ENCODE assay signal across 8 mouse cellular contexts in genomic region chr1:57436408-57436807, GRCm38 (mm10). TPM values are rescaled to one million over a fixed set of nuclear protein-coding genes. Genes with fewer than 3 reads are reported as not detected.
DNase-seq lines count a peak whose midpoint lies in the region; ATAC-seq and TF ChIP-seq lines count a peak whose summit lies in the region.

No protein-coding gene starts in this region.

- no peak for TF ChIP-seq POLR2A in thymus, adult 2 months (IDR thresholded peaks at IDR 0.05; ENCODE audit: control insufficient read depth, extremely low read depth, insufficient read depth, low read length, poor library complexity)

- H3K4me2 ChIP-seq in forebrain, embryonic 12.5 days = peak overlapping the region; percentile 30; the same call in 1 of the 2 replicates
- H3K4me2 ChIP-seq in forebrain, embryonic 11.5 days (ENCODE audit: low read depth, low read length, severe bottlenecking) = no peak overlapping the region

- H3K9me3 ChIP-seq in forebrain, embryonic 12.5 days = no peaks in the 10 kb centered on the region
- H3K9me3 ChIP-seq in forebrain, embryonic 11.5 days (ENCODE audit: control insufficient read depth, low read length) = no peaks in the 10 kb centered on the region

- H3K4me1 ChIP-seq in forebrain, embryonic 12.5 days = peaks cover 5% of the 10 kb centered on the region; the same call in 1 of the 2 replicates
- 0 out of 2 replicates have a peak, but pooled peaks cover 4% of the 10 kb centered on the region for H3K4me1 ChIP-seq in forebrain, embryonic 11.5 days (replicated peaks; ENCODE audit: control insufficient read depth, insufficient read depth, low read length)
- peaks cover 2% of the 10 kb centered on the region; the same call in 1 of the 2 replicates for H3K4me1 ChIP-seq in thymus, adult 2 months (replicated peaks; ENCODE audit: control insufficient read depth, insufficient read depth, low read length)

- no peaks in the 10 kb centered on the region for H3K36me3 ChIP-seq in forebrain, embryonic 12.5 days (replicated peaks)
- no peaks in the 10 kb centered on the region for H3K36me3 ChIP-seq in forebrain, embryonic 11.5 days (ENCODE audit: control insufficient read depth, insufficient read depth, low read length)
- H3K36me3 ChIP-seq in thymus, adult 2 months (ENCODE audit: control insufficient read depth, insufficient read depth, low read length) = no peaks in the 10 kb centered on the region

- no peak overlapping the region for H3K9ac ChIP-seq in forebrain, embryonic 12.5 days
- no peak overlapping the region for H3K9ac ChIP-seq in forebrain, embryonic 11.5 days (ENCODE audit: low read length)

- H3K4me3 ChIP-seq in forebrain, embryonic 12.5 days (replicated peaks) = no peak overlapping the region
- no peak overlapping the region for H3K4me3 ChIP-seq in forebrain, embryonic 11.5 days (ENCODE audit: low read depth, low read length)
- H3K4me3 ChIP-seq in thymus, adult 2 months (ENCODE audit: control insufficient read depth, insufficient read depth, low read length) = no peak overlapping the region

- no peak for ATAC-seq in forebrain, embryonic 12.5 days (ENCODE audit: low FRiP score)
- no peak for ATAC-seq in forebrain, embryonic 11.5 days (replicated peaks; ENCODE audit: low FRiP score)

- H3K27me3 ChIP-seq in forebrain, embryonic 12.5 days = no peaks in the 10 kb centered on the region
- no peaks in the 10 kb centered on the region for H3K27me3 ChIP-seq in forebrain, embryonic 11.5 days (ENCODE audit: control insufficient read depth, insufficient read depth, low read length)
- H3K27me3 ChIP-seq in thymus, adult 2 months (ENCODE audit: control insufficient read depth, insufficient read depth, low read length) = no peaks in the 10 kb centered on the region

- TF ChIP-seq CTCF in thymus, adult 2 months (IDR thresholded peaks at IDR 0.05; ENCODE audit: borderline replicate concordance, control insufficient read depth, extremely low read depth, insufficient read depth, low read length, poor library complexity) = no peak

- DNase-seq in forebrain, embryonic 11.5 days (ENCODE audit: low spot score) = no peak
- peak; percentile 75 for DNase-seq in c-Kit-positive CD71-positive TER-119-negative erythroid progenitor cells, embryonic 14.5 days (ENCODE audit: low read depth)
- peak; percentile 58 for DNase-seq in heart, adult 8-10 months (ENCODE audit: low spot score)
- DNase-seq in kidney, adult 9 months = peak; percentile 70
- DNase-seq in lung, postnatal 10 days = peak; percentile 88
- peak; percentile 73 for DNase-seq in thymus, adult 2 months
- no peak for DNase-seq in embryo, embryonic 10 days (ENCODE audit: low spot score)

- H3K27ac ChIP-seq in forebrain, embryonic 12.5 days = no peak overlapping the region
- no peak overlapping the region for H3K27ac ChIP-seq in forebrain, embryonic 11.5 days (ENCODE audit: low read depth, low read length)
- H3K27ac ChIP-seq in thymus, adult 2 months (ENCODE audit: control insufficient read depth, insufficient read depth, low read length) = peak overlapping the region; percentile 64; the same call in 1 of the 2 replicates

- 66% methylated on average over 9 of the region's 9 CpGs for WGBS in forebrain, embryonic 12.5 days
- 78% methylated on average over 9 of the region's 9 CpGs for WGBS in forebrain, embryonic 11.5 days
- WGBS in thymus, adult 2 months = 40% methylated on average over 9 of the region's 9 CpGs

RNA-seq across cellular contexts. Expression of gene Tyw5, which starts 29.5 kb away (rescaled TPM):
- 25.9 and 28.1 TPM in 2 replicates for polyA plus RNA-seq in forebrain, embryonic 12.5 days (2016; fragmentation: Nextera tagmentation; extraction: Ambion mirVana)
- polyA plus RNA-seq in forebrain, embryonic 11.5 days (2014; fragmentation: Nextera tagmentation; extraction: Ambion mirVana) = 26.9 and 31.5 TPM in 2 replicates
- 1 to 10 TPM; 3.3 to 4.8 (median 4.2) TPM for total RNA-seq in heart, adult 8-10 months (2022)
- polyA plus RNA-seq in thymus, adult 2 months (2012; rRNA removed) = 6.5 and 8.5 TPM in 2 replicates

RNA-seq across cellular contexts. Expression of gene Maip1, which starts 30.3 kb away (rescaled TPM):
- 16.9 and 17.1 TPM in 2 replicates for polyA plus RNA-seq in forebrain, embryonic 12.5 days (2016; fragmentation: Nextera tagmentation; extraction: Ambion mirVana)
- polyA plus RNA-seq in forebrain, embryonic 11.5 days (2014; fragmentation: Nextera tagmentation; extraction: Ambion mirVana) = 17.0 and 18.4 TPM in 2 replicates
- 10 to 100 TPM in 3 of 4 experiments, 1 to 10 TPM in 1; 10.0 to 11.9 (median 10.9) TPM for total RNA-seq in heart, adult 8-10 months (2022)
- 7.1 and 7.4 TPM in 2 replicates for polyA plus RNA-seq in thymus, adult 2 months (2012; rRNA removed)

RNA-seq across cellular contexts. Expression of gene 1700066M21Rik, which starts 59.0 kb away (rescaled TPM):
- 16.3 and 16.6 TPM in 2 replicates for polyA plus RNA-seq in forebrain, embryonic 12.5 days (2016; fragmentation: Nextera tagmentation; extraction: Ambion mirVana)
- 12.9 and 14.2 TPM in 2 replicates for polyA plus RNA-seq in forebrain, embryonic 11.5 days (2014; fragmentation: Nextera tagmentation; extraction: Ambion mirVana)
- total RNA-seq in heart, adult 8-10 months (2022) = 1 to 10 TPM; 2.3 to 3.3 (median 2.9) TPM
- 22.9 and 47.3 TPM in 2 replicates for polyA plus RNA-seq in thymus, adult 2 months (2012; rRNA removed)

Comparison
In these comparisons a context has a peak if more than half of its experiments do, and no peak if none do; other contexts are left out.
1. DNase-seq: peak in c-Kit-positive CD71-positive TER-119-negative erythroid progenitor cells, embryonic 14.5 days (single experiment), heart, adult 8-10 months (single experiment), kidney, adult 9 months (single experiment), lung, postnatal 10 days (single experiment) and thymus, adult 2 months (single experiment); none in forebrain, embryonic 11.5 days (single experiment) and embryo, embryonic 10 days (single experiment).